Mouse (Mus musculus): ENCODE measurements at regions not wholly inside any gene's neighbourhood (a gene's known extent, or its start where the extent isn't known, plus 50 kb on each side); places are given as distances from the start of the nearest gene placed in this dataset.

DNA sequence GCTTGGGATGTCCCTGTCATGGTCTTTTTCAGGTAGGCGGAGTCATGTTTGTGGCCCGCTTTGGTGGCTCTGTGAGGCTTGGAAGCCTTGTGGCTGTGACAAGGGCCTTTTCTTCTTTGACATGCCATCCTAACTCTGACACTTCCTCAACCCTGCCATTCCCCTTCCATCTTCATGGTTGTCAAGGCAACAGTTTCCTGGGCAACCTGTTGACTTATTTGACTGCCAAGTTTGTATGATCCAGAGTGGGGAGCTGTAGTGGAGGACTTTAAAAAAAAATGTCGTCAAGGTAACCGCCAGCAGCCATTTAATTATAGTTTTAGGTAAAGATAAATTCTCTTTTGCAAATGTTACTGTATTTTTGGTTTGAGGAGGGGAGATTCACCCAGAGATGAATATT lies 56.8 kb upstream of the Kcng1 start:
- DNase-seq (ENCODE audit: low spot score) = peak; percentile 69

DNA sequence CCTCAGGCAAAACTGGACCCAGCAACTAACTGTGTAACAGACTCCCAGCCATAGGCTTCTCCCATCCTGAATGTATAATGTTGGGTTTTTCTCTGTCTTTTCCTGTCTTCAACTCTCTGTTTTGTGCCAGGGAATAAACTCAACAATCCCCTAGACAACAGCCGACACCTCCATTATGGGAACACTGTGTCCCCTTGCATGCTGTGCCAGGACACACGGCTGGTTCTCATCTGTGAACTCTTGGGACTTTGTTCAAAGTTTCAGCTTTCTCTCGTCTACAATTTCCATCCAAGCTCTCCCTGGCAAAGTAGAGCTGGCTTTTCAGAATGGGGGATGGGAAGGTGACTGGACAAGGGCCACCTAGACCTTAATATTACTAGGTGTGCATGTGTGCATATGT lies 56.1 kb upstream of the Kcng1 start:
- no peak for DNase-seq (ENCODE audit: low spot score)

DNA sequence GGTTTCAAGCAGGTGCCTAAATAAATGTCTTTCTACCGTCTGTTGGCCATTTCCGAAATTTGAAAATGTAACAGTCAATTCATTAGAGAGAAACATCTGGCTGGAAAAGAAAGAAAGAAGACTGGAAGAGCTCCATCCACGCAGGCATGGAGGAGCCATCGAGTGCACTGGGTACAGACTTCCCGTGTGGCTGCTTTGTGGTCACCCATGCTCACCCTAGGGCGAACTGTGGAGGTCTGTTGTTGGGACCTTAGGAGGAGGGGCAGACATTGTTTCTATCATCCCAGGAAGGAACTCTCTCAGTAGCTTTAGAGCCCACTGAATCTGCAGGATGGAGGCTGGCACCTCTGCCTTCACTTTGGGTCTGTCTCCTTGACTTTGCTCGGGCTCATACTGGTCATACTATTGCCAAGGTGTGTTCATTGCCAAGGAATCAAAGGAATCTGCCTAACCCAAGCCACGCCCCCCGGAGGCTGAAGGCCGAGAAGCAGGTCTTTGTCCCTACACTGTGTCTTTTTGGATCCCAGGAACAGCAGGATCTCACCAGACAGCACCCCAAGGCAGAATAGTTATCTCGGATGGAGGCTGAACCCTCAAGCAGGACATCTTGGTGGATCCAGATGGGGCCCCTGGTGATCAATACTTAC lies 54.3 kb upstream of the Kcng1 start:
- DNase-seq (ENCODE audit: low spot score) = no peak

DNA sequence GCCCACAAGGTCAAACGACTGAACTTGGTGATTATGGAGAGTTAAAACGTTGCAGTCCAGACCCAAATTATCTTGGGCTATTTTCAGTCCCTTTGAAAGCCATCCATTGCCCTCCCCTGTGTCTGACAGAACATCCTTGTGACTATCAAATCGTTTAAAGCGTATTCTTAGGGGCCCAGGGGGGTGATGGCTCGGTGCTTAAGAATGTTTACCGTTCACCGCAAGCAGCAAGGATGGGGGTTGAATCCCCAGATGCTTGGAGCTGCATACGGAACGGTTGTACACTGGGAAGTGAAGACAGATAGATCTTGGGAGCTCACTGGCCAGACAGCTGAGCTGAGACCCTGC lies 52.7 kb upstream of the Kcng1 start:
- DNase-seq (ENCODE audit: low spot score) = no peak

DNA sequence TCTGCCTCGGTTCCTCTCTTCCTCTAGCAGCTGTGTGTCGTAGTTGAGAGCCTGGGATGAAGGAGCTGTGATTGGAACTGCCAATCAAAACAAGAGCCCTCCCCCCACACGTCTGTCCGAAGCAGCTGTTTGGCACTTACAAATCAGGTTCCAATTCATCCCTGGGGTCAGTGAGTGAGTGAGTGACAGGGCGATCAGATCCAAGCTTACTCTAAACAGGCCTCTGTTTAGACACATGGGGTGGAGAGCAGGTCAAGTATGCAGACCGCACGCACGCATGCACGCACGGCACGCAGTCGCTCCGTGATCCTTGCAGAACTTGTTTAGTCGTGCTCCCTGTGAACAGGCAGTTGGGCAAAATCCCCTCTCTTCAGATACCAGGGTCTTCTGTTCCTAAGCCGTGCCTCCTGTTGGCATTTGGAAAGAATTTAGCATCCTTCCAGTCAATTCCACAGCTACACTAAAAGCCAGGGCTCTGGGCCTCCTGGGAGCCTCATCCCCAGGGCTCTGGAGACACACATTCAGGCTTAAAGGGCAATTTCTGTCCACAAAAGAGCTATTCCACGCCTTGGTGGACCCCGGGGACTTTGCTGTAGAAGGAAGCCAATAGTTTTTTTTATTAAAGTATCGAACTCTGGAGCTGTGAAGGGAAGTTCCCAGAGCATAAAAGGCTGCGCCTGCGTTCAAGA lies 52.2 kb upstream of the Kcng1 start:
- no peak for DNase-seq (ENCODE audit: low spot score)

DNA sequence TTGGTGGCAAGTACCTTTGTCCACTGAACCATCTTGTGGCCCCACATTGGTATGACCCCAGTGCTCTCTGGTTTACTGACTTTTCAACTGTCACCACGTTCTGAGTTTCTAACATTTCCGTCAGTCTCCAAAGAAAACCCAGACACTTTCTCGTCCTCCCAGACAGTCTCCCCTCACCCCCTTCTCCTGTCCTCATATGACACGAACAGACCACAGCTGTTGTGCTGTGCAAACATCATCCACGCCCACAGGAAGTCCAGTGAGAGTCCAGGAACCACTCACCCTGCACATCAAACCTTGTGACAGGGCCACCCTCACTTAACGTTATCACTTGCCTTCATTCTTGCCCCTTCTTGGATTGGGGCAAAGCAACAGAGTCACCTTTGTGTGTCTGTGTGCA lies 51.4 kb upstream of the Kcng1 start:
- DNase-seq (ENCODE audit: low spot score) = no peak

All from layer of hippocampus, adult 11-12 months (tissue).